Mouse (Mus musculus) testis, postnatal 10 days (tissue): ENCODE results near the gene Shprh.
"Not testable (repeated sequence)": the region's sequence is repeated elsewhere in the genome, so short reads cannot be mapped to it uniquely, and the experiment has no call there.

Experiments
- DNase-seq: peaks from one replicate; pipeline ENCODE4 v3.0.0; 2021; ENCODE audit warnings: low spot score

Gene Shprh

DNA sequence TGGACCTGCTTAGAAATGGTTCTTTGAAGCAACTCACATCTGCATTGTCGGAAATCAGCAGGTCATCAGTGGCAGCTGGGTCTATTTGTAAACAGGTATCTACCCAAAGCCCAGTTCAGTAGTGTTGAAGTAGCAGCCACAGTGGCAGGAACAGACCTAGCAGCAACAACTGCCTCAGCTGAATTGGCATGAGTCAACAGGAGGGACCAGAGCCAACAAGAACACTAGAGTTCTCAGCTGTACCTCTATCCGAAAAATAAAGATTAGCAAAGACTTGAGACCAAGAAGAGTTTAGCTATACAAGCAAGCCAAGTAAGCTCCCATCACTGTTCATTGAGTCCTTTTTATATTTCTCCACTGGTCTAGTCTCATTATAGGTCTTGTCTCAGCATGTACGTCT, 99.0 kb downstream of the Shprh start:
- DNase-seq, result no peak

DNA sequence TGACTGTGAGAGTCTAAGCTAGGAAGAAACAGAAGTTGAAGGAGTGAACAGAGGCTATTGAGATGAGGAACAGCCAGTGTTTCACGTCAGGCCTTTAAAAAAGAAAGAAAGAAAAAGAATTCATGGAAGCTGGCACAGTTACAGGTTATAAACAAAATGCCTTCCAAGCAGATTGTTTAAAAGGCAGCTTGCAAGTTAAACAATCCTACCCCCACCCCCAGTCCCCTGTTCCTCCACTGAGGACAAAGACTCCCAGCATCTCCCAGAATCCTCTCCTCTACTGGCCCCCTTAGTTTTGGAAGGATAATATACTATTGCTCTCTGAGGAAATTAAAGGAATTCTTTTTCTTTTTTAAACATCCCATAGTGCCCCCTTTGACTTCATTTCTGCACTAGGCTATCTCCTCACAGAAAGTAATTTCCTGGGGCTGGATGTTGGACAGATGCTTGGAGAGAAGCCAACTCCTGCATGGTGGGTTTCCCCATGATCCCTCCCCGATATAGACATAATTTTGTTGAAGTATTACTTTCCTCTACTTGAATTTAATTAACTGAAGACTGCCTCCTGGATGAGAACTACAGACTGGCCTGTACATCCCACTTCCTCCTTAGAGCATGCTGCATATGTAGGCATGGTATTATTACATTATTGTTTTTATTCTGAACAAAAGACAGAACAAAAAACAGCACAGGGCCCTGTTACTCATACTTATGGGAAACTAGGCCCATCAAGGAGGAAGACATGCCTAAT, 101.2 kb downstream of the Shprh start:
- no peak for DNase-seq

DNA sequence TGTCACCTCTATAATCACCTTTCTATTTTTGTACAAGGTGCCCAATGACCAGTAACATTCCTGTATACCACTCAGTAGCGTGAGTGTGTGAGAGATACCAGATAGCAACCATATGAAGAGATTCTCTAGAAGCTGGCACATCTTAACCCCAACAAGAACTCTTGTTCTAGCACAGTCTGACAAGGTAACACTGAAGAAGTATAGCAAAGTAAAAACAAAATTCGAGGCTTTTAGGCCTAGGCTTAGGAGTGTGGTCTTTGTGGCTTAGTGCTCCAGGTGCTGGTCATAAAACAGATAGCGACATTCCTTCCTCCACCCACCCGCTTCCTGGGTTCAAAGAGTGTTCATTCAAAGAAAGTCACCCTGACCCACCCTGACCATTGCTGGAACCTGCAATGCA, 104.4 kb downstream of the Shprh start:
- not testable (repeated sequence) for DNase-seq

DNA sequence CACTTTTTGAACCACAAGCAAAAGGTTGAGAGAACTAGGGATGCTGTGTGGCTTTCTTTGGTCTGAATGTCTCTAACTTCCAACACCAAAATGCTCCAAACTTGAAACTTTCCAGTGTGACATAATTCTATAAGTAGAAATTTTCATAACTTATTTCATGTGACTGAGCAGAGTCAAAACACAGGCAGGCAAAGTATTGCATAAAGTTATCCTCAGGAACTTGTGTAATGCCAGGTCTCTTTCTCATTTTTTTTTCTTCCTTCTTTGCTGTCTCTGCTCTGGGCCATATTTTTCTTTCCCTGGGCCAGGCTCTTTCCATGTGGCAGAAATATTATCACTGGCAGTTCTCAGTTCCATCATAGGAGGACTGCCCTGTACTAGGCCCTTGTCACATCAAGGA, 110.9 kb downstream of the Shprh start:
- DNase-seq, result no peak

DNA sequence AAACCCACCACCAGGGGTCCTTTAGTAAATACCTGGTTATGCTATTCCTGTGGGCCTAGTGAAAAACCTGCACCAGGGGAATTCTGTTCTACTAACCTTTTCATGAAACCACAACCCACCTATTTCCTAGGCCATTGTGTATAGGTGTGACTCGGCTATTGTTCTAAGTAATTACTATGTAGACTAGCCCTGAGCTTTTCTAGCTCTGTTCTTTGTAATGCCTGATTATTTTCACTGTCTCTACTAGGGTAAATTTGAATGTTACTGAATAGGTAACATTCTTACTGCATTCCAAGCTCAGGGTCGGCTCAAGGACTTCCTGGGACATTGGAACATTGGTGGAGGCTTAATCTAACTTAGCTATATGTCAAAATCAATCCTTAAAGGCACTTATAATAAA, 113.1 kb downstream of the Shprh start:
- not testable (repeated sequence) for DNase-seq

DNA sequence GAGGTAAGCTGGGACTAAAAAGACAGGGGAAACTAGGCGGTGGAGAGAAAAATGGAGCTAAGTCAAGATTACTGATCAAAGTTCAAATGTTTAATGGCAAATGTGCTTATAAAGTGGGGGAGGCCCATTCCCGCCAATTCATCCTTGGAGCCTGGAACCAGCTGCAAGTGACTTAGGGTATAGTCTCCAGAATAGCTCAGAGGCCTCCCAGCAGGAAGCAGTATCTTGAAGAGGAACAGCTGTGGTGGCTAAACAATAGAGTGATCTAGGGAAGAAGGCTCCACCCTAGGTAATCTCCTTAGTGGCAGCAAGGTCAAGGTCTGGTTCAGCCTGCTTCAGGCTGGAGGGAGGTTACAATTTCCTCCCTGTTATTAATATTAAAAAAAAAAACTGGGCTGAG, 114.6 kb downstream of the Shprh start:
- DNase-seq, result not testable (repeated sequence)
